Mouse (Mus musculus) limb, embryonic 11.5 days (tissue): ENCODE data around the gene Bdp1. TPM values are rescaled to one million over a fixed set of nuclear protein-coding genes. Genes with fewer than 3 reads are reported as not detected.
A peak's percentile ranks its signal among the peaks of the same experiment; 100 is the strongest.

Experiments
- ATAC-seq: fragments of 200-750 bp; cut with Nextera tagmentation; 2 replicates; pipeline ENCODE4 v1.8.0; 2017; ENCODE audit warnings: low read depth; ENCODE audit not compliant: insufficient number of reproducible peaks, low FRiP score, low TSS enrichment
- DNase-seq: peaks from one replicate; pipeline ENCODE4 v3.0.0-alpha.2; 2015; ENCODE audit warnings: low spot score
- H3K27ac ChIP-seq: fragments of 300-500 bp; sonication (generic); replicated peaks from 2 replicates; pipeline ENCODE4 v1.5.1; 2014; ENCODE audit warnings: low read depth, mild to moderate bottlenecking, low read length
- H3K27me3 ChIP-seq: fragments of 300-500 bp; sonication (generic); 2 replicates; pipeline ENCODE4 v1.6.1; 2014; ENCODE audit warnings: mild to moderate bottlenecking, low read length, mixed read lengths; ENCODE audit not compliant: control insufficient read depth, insufficient read depth
- H3K36me3 ChIP-seq: fragments of 300-500 bp; sonication (generic); 2 replicates; pipeline ENCODE4 v1.6.1; 2014; ENCODE audit warnings: mild to moderate bottlenecking, low read length, moderate library complexity, mixed read lengths; ENCODE audit not compliant: control insufficient read depth, insufficient read depth
- H3K4me1 ChIP-seq: fragments of 300-500 bp; sonication (generic); 2 replicates; pipeline ENCODE4 v1.6.1; 2014; ENCODE audit warnings: low read length, mixed read lengths; ENCODE audit not compliant: control insufficient read depth, insufficient read depth
- H3K4me2 ChIP-seq: fragments of 300-500 bp; sonication (generic); 2 replicates; pipeline ENCODE4 v1.6.1; 2014; ENCODE audit warnings: low read depth, mild to moderate bottlenecking, moderate library complexity; ENCODE audit not compliant: severe bottlenecking
- H3K4me3 ChIP-seq: fragments of 300-500 bp; sonication (generic); 2 replicates; pipeline ENCODE4 v1.5.1; 2014; ENCODE audit warnings: low read depth, low read length
- H3K9ac ChIP-seq: fragments of 300-500 bp; sonication (generic); 2 replicates; pipeline ENCODE4 v1.6.1; 2014; ENCODE audit warnings: mild to moderate bottlenecking, low read length
- H3K9me3 ChIP-seq: fragments of 300-500 bp; sonication (generic); 2 replicates; pipeline ENCODE4 v1.6.1; 2016; ENCODE audit warnings: low read length; ENCODE audit not compliant: control insufficient read depth
- WGBS: fragments of 180-500 bp; shearing (Covaris S2); extraction: QIAGEN DNeasy Blood & Tissue Kit; methylation state at CpG from one replicate; pipeline ENCODE4 v1.1.7; 2014; 5-methylcytosine and 5-hydroxymethylcytosine counted together
- polyA plus RNA-seq: library from polyadenylated mRNA; unstranded; fragments of >200 nt; fragmentation: Nextera tagmentation; extraction: Ambion mirVana; gene quantifications from 2 replicates; pipeline ENCODE4 v1.2.1, GENCODE M21; 2014

Bdp1 gene
- polyA plus RNA-seq, 1 experiment from 2014 or later = 31.4 TPM

GRCm38 (mm10) chr13:100016891-100017290 lies 87.0 kb downstream of the Bdp1 start:
- Histone ChIP-seq H3K9ac (no peak overlapping the region), H3K36me3 (peaks cover 5% of the 10 kb centered on the region), H3K9me3 (no peaks in the 10 kb centered on the region), H3K4me1 (peaks cover 4% of the 10 kb centered on the region; the same call in 1 of the 2 replicates), H3K27ac (no peak overlapping the region), H3K4me2 (no peak overlapping the region), H3K27me3 (no peaks in the 10 kb centered on the region), H3K4me3 (no peak overlapping the region)
- DNase-seq = no peak
- no peak for ATAC-seq
- whole genome bisulfite sequencing = 92% methylated on average over 9 of the region's 9 CpGs

- Histone ChIP-seq H3K9me3 (no peaks in the 10 kb centered on the region), H3K4me3 (peak overlapping the region; percentile 77), H3K9ac (peak overlapping the region; percentile 87), H3K27ac (no peak overlapping the region), H3K4me2 (peak overlapping the region; percentile 84), H3K27me3 (no peaks in the 10 kb centered on the region), H3K36me3 (peaks cover 2% of the 10 kb centered on the region; the same call in 1 of the 2 replicates), H3K4me1 (peaks cover 4% of the 10 kb centered on the region; the same call in 1 of the 2 replicates)
- 16% methylated on average over 8 of the region's 8 CpGs for WGBS
- DNase-seq = no peak
- ATAC-seq = no peak
These were observed 87.9 kb downstream of the Bdp1 start for GRCm38 (mm10) chr13:100015937-100016336.

GRCm38 (mm10) chr13:100014906-100015895 lies 88.7 kb downstream of the Bdp1 start, which contains the start of gene Mccc2:
Mccc2 (minus strand) TSS chr13:100015639.
- Histone ChIP-seq H3K4me3 (peak within 1 kb of the TSS; percentile 77), H3K27me3 (no peaks in the 10 kb centered on the region), H3K9ac (peak within 1 kb of the TSS; percentile 87), H3K4me2 (peak within 1 kb of the TSS; percentile 84), H3K4me1 (peaks cover 4% of the 10 kb centered on the region; the same call in 1 of the 2 replicates), H3K36me3 (no peaks in the 10 kb centered on the region; the same call in 1 of the 2 replicates), H3K9me3 (no peaks in the 10 kb centered on the region), H3K27ac (no peak within 1 kb of the TSS)
- 5% methylated on average over 46 of the region's 47 CpGs for WGBS
- ATAC-seq = peak; percentile 100
- peak; percentile 89 for DNase-seq

GRCm38 (mm10) chr13:100005911-100006496 lies 97.9 kb downstream of the Bdp1 start:
- DNase-seq = no peak

GRCm38 (mm10) chr13:100001790-100002196 lies 102.1 kb downstream of the Bdp1 start:
- DNase-seq (peak; percentile 87), ATAC-seq (no peak)
- H3K27me3 ChIP-seq = no peaks in the 10 kb centered on the region
- no peaks in the 10 kb centered on the region for H3K36me3 ChIP-seq
- no peak overlapping the region for H3K4me2 ChIP-seq
- H3K27ac ChIP-seq = no peak overlapping the region
- H3K4me1 ChIP-seq = no peaks in the 10 kb centered on the region
- no peak overlapping the region for H3K4me3 ChIP-seq
- WGBS = 35% methylated on average over 5 of the region's 5 CpGs
- H3K9ac ChIP-seq = no peak overlapping the region
- no peaks in the 10 kb centered on the region for H3K9me3 ChIP-seq

More at GRCm38 (mm10) chr13:100005911-100006496, 97.9 kb downstream of the Bdp1 start:
- H3K9ac ChIP-seq = no peak overlapping the region
- no peak overlapping the region for H3K4me3 ChIP-seq
- H3K4me2 ChIP-seq = no peak overlapping the region
- 93% methylated on average over 12 of the region's 12 CpGs for WGBS
- no peaks in the 10 kb centered on the region for H3K36me3 ChIP-seq
- ATAC-seq = no peak
- no peaks in the 10 kb centered on the region for H3K27me3 ChIP-seq
- no peaks in the 10 kb centered on the region for H3K9me3 ChIP-seq
- H3K4me1 ChIP-seq = no peaks in the 10 kb centered on the region
- no peak overlapping the region for H3K27ac ChIP-seq

- no peaks in the 10 kb centered on the region for H3K9me3 ChIP-seq
- H3K27me3 ChIP-seq = no peaks in the 10 kb centered on the region
- H3K4me2 ChIP-seq = no peak overlapping the region
- H3K36me3 ChIP-seq = no peaks in the 10 kb centered on the region
- DNase-seq (no peak), ATAC-seq (no peak)
- no peaks in the 10 kb centered on the region for H3K4me1 ChIP-seq
- H3K4me3 ChIP-seq = no peak overlapping the region
- no peak overlapping the region for H3K9ac ChIP-seq
- no peak overlapping the region for H3K27ac ChIP-seq
- WGBS = 89% methylated on average over 3 of the region's 3 CpGs
These were observed 104.8 kb downstream of the Bdp1 start for GRCm38 (mm10) chr13:99999078-99999477.

- Histone ChIP-seq H3K4me3 (no peak overlapping the region), H3K27ac (no peak overlapping the region), H3K4me2 (no peak overlapping the region), H3K27me3 (no peaks in the 10 kb centered on the region), H3K4me1 (no peaks in the 10 kb centered on the region), H3K9ac (no peak overlapping the region), H3K36me3 (no peaks in the 10 kb centered on the region), H3K9me3 (no peaks in the 10 kb centered on the region)
- DNase-seq = no peak
- 78% methylated on average over 3 of the region's 3 CpGs for WGBS
- ATAC-seq = no peak
These were observed 105.8 kb downstream of the Bdp1 start for GRCm38 (mm10) chr13:99998099-99998498.

GRCm38 (mm10) chr13:99989592-99989991 lies 114.3 kb downstream of the Bdp1 start:
- Histone ChIP-seq H3K9me3 (no peaks in the 10 kb centered on the region), H3K27me3 (no peaks in the 10 kb centered on the region), H3K36me3 (no peaks in the 10 kb centered on the region; the same call in 1 of the 2 replicates), H3K9ac (no peak overlapping the region), H3K4me3 (no peak overlapping the region), H3K4me2 (no peak overlapping the region), H3K27ac (no peak overlapping the region), H3K4me1 (no peaks in the 10 kb centered on the region)
- ATAC-seq = no peak
- DNase-seq = no peak
- 95% methylated on average over 4 of the region's 4 CpGs for WGBS
